Mouse (Mus musculus): ENCODE results near the gene Dnhd1.
"Not testable (repeated sequence)": the region's sequence is repeated elsewhere in the genome, so short reads cannot be mapped to it uniquely, and the experiment has no call there.

Gene Dnhd1

DNA sequence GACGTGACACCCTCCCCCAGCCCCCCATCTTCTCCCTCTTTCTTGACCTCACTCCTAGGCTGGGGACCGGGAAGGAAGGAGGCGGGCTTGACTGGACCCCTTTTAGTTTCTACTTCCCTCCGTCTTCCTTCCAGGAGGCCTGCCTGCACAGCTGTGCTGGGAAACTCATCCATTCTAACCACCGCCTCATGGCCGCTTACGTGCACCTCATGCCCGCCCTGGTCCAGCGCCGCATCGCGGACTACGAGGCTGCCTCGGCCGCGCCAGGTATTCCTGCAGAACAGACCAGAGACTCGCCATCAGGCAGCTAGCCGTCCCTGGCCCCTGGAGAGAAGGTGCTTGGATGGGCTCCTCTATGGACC is 9.8 kb upstream of the Dnhd1 start:
- DNase-seq = peak in 1 of 2 experiments; percentile 63

DNA sequence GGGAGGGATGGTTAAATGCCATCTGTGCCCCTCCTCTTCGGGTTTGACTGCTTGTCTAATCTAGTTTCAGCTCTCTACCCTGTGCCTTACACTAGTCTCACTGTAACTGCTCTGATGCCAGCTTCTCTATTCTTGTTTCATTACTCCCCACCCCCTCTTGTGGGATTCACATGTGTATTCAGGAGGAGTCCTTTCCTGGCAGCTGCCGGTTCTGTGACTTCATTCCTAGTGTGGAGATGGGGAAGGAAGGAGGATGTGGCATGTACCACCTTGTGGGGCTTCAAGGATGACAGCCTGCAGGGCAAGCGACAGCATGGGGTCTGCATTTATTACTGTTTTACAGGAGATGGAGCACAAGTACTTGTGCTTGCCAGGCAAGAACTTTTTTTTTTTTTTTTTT is 8.7 kb upstream of the Dnhd1 start:
- DNase-seq = no peak

DNA sequence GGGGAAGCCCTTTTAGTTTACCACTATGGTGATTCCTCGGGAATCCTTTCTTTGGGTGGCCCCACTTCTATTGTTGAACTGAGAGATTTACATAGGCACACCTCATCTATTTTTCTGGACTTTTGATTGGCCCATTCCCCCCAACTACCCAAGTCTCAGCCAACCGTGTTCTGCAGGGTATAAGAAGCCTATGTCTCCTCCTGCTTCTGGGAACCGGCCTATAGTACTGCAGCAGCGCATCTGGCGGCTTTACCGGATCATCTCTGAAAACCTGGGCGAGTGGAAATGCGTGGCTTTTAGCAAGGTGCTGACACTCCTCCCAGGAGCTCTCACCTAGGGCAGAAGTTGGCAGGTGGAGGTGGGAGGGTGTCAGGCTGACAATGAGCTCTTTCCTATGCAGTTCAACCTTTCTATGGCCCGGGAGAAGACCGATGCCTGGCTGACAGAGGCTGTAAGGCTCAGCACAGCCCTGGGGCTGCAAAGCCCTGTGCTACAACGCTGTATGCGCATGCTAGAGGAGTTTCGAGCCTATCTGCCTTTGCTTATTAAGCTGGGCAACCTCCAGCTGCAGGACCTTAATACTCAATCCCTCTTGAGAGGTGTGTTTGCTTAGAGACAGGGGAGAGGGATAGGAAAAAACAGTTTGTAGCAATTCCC is 35.0 kb downstream of the Dnhd1 start:
- no peak for DNase-seq

DNA sequence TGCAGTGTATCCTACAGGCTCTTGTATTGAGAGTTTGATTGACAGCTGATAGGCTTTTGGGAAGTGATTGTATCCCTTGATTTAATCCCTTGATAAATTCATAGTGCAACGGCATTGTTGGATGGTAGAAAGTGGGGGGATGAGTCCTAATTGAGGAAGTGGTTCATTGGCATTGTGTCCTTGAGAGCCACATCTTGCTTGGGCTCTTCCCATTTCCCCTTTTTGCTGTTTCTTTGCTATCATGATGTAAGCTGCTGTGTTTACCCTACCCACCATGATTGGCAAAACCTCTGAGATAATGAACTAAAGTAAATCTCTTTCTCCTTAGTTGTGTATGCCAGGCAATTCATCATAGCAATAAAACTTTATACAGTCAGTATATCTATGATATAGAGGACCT is 40.2 kb downstream of the Dnhd1 start:
- DNase-seq = no peak

DNA sequence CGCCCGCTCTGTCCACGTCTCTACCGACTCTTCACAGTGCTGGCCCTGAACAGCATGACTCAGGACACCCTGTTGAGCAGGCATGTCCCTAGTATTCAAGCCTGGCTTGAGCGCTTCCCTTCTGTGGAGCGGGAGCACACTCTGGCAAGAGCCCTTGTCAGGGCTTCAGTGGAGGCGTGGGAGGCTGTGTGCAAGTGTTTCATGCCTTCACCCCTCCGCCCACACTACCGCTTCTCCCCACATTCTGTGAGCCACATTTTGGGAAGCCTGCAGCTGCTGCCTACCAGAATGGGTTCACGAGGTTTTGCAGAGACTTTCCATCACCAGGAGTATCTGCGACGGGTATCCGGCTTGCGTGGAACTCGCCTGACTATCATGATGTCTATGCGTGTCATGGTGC is 52.6 kb downstream of the Dnhd1 start:
- no peak for DNase-seq

DNA sequence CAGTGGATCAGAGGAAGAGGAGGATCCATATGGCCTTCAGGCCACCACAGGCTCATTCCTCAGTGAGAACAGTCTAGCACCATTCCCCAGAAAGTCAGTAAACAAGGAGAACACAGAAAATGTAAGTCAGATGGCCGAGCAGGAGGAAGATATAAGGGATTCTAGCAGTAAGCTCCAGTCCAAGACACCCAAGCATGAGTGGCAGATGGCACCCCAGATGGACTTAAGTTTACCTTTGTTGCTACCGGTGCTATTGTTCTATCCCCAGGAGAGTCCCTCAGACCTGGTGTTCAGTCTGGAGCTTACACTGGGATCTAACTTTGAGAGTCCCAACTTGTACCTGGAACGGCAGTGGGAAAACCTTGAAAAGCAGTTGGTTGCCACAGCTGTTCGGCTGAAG is 53.2 kb downstream of the Dnhd1 start:
- no peak for DNase-seq

DNA sequence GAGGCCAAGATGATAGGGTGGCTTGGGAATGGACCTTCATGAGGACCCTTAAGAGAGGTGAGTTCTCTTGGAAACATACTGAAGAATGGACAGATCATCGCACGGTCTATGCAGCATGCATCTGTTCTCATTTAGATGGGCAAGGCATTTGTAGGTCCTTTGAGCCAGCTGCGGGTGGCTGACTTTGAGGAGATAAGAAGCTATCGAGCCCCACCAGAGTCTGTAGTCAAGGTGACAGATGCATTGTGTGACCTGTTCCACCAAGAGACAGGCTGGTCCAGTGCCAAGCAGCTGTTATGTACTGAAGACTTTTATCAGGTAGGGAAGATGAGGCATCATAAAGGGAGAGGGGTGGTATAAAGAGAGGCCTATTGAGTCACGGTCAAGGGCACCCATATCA is 58.1 kb downstream of the Dnhd1 start:
- no peak for DNase-seq

DNA sequence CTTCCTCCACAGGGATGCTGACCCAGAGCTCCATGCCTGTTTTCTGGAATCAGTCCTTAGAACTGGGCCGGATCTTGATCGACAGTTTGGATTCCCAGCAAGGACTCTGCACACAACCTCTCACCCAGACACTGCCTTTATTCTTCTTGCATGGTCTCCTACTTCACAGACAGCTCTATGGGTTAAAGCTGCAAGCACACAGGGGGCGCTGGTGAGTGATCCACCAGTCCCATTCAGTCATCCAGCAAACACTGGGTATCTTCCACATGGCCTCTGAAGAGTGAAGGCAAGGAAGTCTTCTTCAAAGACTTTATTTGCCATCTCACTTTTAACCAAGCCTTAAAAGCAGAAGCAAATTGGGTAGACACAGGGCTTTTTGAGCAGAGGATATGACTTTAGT is 64.7 kb downstream of the Dnhd1 start:
- DNase-seq = no peak

DNA sequence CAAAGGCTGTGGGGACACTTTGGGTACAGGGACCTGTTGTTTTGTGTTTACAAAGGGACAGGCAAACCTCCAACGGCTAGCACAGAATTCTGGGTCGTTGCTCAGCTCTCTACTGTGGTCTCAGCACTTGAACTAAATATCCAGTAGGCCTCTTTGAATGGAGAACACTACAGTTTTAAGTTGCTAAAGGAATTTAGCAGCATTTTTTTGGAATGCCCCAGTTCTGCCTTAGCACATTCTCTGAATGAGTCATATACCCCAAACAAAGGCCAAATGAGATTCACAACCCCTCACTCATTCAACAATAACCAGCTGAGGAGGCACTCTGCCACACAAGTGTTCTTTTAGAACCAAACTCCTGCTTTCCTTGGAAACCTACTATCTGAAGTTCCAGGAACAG is 71.3 kb downstream of the Dnhd1 start:
- no peak for DNase-seq

DNA sequence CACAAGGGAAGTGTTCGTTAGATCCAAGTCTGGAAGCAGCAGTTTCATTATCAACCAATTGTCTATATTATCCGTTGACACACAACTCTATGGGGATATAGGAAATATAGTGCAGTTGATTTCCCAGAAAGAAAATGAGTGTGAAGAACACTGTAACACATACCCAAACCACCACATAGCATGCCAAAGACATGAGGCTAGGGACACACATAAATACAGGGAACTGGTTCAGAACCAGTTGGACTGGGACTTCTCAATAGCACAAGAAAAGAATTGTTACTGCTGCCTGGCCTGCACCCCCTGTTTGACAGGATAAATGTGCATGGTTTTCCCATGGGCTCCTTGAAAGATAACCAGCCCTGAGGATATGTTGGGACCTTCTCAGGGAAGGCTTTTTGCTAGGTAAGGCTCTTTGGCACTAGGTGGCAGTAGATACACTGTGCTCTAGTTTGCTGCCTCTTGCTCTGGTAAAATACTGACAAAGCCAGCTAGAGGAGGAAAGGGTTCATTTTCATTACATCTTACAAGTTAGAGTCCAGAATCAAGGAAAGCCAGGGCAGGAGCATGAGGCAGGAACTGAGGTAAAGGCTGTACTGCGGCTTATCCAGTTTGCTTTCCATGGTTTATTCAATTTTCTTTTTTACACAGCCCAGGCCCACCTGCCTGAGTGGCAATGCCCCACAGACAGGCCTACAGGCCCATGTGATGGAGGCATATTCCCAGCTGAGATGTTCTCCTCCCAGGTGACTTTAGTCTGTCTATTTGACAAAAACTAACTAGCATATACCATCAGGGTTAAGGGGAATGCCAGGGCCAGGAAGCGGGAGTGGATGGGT is 75.7 kb downstream of the Dnhd1 start:
- peak; percentile 64 to 70 for DNase-seq

DNA sequence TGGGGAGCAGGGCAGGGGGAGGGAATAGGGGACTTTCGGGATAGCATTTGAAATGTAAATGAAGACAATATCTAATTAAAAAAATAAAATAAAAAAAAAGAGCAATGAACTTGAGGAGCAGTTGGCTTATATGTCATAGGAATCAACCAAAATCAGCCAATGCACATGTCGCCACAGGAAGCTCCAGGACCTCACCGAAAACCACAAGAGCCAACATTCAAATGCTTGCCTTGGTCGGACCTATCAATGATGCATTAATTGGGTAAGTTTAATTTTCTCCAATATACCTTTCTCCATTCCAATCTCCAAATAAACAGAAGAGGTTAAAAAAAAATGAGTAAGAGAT is 76.3 kb downstream of the Dnhd1 start:
- DNase-seq = no peak

DNA sequence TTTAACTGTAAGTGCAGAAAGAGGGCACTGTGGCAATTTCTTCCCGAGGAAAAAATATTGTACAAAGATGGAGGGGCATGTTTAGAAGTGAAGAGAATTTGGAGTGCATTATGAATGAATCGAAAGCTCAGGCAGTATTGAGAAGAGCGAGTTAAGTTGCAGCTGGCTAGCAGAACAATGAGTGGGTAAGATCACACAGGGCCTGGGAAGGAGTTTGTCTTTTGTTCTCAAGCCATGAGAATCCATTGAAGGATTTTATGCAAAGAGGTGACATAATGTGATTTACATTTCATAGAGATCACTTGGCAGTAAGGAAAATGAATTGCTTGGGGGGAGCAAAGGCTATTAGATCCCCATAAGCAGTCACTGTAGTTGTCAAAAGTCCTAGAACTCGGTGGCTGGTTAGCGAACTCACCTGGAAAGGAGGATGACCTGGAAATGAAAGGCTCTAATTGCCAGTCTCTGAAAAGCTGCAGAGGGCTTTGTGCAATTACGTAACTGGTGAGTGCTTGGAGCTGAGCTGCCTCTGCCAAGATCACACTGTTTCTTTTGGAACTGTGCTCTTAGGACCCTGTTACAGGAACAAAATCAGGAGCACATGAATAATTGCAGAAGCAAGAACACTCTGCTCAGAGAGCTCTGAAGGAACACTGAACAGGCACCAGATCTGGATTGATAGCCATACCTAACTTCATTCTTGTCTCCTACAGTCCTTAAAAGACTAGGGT is 78.2 kb downstream of the Dnhd1 start:
- no peak for DNase-seq

DNA sequence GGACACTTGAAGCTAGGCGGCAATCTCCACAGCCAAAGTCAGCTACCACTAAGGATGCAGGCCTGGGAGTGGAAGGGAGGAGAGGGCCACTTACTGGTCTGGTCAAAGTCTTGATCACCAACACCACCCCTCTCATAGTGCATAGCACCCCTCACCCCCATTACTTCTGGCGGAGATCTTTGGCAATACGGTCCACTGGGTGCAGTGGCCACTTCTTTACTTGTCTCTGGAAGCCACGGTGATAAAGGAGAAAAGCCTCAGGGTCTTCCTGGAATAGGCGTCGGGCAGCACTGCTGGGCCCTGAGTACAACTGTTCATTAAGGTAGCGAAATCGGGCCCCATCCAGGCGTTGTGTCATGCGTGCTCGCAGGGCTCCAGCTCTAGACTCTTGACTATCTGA is 83.2 kb downstream of the Dnhd1 start:
- no peak for DNase-seq

DNA sequence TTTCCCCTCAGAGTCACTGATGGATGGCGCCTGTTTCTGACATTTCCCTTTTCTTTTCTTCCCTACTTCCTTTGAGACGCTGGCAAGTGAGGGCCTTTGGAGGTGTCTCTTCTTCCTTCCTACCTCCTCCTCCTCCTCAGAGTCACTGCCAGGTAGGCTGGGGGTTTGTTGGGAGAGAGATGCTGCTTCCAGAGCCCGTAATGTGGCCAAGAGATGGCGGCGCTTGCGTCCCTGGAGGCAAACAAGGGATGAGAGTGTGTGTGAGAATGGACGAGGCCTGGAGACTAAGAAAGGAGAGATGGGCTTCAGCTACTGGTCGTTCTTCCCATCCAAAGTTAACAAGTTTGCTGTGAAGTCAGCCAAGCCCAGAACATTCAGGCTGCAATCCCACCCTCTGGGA is 84.2 kb downstream of the Dnhd1 start:
- no peak for DNase-seq

DNA sequence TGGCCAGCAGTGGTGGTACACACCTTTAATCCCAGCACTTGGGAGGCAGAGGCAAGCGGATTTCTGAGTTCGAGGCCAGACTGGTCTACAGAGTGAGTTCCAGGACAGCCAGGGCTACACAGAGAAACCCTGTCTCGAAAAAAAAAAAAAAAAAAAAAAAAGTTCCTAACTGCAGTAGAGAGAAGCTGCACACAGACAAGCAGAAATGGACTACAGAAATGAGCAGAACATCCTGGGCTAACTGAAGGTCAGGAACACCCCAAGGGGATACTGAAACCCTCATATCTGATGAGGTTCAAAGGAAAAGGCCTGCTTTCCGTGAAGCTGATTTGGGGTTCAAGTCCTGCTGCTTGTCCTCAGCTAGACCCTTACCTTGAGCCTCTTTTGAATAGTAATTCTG is 84.8 kb downstream of the Dnhd1 start:
- not testable (repeated sequence) for DNase-seq

DNA sequence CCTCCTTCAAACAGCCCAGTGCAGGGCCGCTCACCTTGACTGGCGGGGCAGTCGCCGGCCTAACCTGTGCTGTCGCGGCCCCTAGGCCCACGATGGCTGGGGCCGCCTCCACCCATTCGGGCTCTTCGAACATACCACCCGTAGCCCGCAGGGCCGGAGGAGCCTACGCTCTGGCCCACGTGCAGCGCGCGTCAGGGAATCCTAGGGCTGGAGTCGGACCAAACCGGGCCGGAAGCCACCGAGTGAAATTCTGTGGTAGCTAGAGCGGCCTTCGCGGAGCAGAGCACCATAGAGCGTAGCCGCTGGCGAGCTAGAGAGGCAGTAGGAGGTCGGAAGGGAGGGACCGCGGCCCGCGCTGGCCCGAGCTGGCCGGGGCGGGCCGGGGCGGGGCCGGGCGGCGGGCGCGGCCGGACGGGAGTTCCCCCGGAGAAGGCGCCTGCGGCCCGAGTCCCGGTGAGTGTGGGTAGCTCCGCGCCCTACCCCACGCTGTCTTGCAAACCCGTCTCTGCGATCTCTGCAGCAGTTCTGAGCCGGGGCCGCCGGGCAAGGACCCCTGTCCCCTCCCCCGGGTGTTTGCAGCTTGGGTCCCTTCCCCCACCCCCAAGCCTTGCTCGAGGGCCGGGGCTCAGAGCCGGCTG is 85.8 kb downstream of the Dnhd1 start, which contains the start of gene Ilk:
Ilk (plus strand) TSS at position 329 of the 638 bp plus-strand sequence.
- DNase-seq = peak; percentile 93

DNA sequence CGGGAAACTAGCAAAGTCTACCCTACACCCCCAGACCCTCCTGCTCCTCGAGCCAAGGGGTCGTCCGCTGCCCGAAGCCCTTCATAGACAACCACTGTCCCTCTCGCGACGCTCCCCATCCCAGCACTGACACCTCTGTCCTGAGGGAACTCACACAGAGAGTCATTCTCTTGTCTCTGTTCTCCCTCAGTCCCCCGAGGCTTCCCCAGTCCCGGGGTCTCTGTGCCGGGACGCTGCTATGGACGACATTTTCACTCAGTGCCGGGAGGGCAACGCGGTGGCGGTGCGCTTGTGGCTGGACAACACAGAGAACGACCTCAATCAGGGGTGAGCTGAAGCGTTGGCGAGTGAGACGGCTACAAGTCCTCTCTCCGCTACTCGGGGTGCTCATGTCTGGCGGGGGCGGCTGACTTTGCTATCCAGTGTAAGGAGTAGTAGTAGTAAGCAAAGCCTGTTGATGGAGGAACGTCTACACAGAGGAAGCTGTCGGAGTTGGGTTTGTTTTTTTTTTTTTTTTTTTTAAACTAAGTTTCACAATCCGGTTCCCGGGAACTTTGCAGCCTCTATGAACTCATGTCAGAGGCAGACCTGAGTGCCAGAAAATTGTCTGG is 86.4 kb downstream of the Dnhd1 start, which contains the start of gene Rrp8:
Rrp8 (minus strand) TSS at position 475 of the 611 bp plus-strand sequence.
- peak; percentile 51 for DNase-seq

DNA sequence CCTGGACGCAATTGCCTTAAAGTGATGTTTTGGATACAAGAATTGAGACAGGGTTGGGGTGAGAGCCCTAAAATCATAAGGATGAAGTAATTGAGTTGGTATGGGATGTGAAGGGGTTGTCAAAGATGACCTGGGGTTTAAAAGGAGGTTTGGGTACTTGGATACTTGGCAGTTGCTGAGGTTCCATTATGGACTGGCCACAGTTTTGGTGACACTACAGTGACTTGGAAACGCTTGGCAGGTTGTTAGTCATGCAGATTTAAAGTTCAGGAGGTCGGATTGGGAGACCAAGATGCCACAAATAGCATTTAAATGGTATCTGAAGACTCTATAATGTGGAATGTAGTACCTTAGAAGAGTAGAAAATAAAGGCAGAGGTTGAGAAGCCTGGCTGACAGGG is 87.0 kb downstream of the Dnhd1 start:
- DNase-seq = no peak

DNA sequence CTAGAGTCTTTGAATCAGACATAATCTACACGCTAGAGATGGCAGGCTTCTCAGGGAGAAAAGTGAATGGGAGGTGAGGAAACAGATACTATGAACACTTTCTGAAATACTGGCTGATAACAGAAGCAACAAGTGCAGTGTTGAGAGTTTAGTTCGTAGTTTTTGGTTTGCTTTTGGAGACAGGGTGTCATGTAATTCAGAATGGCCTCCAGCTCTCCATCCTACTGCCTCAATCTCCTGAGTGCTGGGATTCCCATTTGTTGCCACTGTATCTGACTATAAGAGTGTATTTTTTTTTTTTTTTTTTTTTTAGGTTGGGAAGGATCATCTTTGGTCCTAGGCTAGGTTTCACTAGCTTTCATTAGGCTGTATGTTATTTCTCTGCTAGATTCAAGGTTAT is 87.7 kb downstream of the Dnhd1 start:
- DNase-seq = no peak

DNA sequence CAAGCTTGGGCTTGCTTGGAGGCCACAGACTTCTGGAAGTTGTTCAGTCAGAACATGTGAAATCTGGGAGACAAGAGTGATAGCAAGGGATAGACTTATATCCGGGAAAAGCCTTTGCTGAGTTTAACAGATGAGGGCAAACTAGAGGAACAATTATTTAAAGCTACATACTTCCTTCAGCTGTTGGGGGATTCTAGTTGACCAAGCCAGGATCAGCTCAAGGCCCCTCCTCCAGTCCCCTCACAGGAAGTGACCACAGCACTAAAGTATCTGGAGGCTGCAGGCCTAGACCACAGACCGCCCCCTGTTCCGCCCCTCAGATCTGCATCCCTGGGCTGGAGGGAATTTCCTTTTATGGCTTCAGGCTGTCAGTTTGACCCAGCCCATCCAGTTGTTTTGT is 88.3 kb downstream of the Dnhd1 start:
- DNase-seq = no peak

DNA sequence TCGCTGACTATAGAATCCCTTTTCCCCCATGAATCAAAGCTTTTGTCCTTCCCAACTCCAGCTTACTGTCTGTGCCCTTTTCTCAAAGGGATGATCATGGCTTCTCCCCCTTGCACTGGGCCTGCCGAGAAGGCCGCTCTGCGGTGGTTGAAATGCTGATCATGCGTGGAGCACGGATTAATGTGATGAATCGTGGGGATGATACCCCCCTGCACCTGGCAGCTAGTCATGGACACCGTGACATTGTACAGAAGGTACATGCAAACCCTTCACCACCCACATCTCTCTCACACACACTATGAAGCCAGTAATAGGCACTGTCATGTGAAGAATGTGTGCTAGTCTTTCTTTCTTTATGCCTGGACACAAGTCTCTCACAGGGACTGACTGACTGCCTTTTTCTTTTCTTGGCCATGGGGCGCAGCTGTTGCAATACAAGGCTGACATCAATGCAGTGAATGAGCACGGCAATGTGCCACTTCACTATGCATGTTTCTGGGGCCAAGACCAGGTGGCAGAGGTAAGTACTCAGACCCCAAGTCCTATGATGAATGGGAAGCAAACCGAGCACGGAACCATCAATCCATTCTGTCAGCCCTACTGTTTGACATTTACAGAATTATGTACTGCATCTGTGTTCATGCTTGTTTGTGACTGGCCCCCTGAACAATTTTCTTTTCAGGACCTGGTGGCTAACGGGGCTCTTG is 89.6 kb downstream of the Dnhd1 start:
- no peak for DNase-seq

DNA sequence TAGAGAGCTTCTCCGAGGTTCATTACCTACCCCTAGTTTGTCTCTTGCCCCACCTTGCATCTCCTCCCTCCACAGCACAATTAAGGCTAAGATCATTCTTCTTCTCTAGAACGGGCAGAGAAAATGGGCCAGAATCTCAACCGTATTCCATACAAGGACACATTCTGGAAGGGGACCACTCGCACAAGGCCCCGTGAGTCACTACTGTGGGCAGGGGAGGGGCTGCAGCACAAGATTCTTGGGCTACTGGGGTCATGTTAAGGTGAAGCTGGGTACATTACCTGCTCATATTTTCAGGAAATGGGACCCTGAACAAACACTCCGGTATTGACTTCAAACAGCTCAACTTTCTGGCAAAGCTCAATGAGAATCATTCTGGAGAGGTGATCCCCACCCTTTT is 90.2 kb downstream of the Dnhd1 start:
- no peak for DNase-seq
